Mouse (Mus musculus): ENCODE data around the gene Fibcd1.

The Fibcd1 gene

GRCm38 (mm10) chr2:31811086-31811958 lies 34.5 kb downstream of the Fibcd1 start:
- WGBS: 84% methylated on average over 14 of the region's 14 CpGs

DNA sequence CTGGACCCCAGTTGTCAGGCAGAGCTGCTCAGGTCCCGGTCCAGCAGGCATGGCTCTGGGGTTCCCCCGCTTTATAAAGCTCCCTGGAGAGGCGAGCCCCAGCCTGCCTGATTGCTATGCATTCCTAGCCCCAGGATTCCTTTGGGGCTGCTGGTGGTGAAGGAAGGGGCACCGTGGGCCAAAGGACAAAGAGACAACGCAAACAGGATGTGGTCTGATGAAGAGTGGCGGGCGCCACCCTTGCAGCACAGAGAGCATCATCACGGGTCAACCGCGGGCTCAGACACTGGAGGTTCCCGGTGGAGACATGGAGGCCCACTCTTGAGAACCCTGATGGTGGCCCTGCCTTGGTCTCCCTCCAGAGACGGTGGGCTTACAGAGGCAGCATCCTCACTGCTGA lies 35.4 kb downstream of the Fibcd1 start, which contains the start of gene Qrfp:
Gene Qrfp (minus strand): TSS at position 137 of the 400 bp plus-strand sequence.
- WGBS: 75% methylated on average over 12 of the region's 12 CpGs

DNA sequence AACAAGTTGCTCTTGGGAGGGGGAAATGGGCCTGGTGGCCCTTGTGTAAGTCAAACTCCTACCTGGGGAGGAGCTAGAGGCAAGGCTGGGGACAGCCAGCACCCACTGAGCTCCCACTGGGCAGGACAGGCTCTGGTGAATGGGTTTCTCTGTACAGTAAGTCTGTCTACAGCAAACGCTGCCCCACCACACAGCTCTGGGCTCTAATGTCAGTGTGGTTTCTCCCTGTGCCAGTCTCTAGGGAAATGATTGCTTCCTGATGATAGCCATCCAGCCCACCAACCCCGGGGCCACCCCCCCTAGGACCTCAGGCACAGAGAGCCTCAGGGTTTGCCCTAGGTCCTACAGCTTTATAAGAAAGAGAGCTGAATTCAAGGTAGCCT lies 36.5 kb downstream of the Fibcd1 start:
- 46% methylated on average over 2 of the region's 2 CpGs for WGBS

DNA sequence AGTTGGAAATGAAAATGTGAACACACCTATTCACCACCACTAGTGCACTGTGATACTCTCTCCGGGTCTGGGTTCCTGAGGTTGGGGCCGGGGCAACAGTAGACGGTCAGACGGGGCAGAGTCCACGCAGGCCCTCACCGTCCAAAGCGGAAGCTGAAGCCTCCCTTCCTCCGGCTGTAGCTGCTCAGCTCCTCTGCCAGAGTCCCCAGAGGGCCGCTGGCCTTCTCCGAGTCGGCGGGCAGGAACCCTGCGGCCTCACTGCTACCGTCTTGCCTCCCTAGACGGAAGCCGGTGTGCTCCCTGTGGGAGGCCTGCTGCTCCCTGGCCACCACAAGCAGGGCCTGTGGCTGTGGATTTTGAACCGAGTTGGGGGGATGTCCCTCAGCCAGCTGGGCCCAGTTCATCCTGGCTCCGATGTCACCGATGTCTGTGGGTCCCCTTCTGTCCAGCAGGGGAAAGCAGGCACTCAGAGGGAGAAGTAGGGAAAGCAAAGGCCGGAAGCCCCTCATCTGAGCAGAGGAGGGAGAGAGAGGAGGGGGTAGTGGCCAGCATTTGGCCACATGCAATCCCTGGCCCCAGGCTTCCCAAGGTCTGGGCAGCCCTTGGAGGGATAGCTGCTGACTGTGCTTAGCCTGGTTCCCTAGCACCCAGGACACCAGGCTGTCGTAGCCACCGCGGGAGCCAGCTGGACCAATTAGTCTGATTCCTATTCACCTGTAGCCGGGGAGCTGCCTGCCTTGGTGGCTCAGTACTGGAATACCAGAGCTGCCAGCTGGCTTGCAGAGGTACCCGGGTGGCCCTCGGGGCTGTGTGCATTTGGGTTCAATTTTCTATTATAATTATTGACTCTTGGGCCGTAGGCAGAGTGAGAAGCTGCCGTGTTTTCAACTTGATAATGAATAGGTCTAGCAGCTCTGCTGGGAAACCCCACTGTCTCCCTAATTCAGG lies 37.1 kb downstream of the Fibcd1 start:
- 61% methylated on average over 28 of the region's 28 CpGs for WGBS

DNA sequence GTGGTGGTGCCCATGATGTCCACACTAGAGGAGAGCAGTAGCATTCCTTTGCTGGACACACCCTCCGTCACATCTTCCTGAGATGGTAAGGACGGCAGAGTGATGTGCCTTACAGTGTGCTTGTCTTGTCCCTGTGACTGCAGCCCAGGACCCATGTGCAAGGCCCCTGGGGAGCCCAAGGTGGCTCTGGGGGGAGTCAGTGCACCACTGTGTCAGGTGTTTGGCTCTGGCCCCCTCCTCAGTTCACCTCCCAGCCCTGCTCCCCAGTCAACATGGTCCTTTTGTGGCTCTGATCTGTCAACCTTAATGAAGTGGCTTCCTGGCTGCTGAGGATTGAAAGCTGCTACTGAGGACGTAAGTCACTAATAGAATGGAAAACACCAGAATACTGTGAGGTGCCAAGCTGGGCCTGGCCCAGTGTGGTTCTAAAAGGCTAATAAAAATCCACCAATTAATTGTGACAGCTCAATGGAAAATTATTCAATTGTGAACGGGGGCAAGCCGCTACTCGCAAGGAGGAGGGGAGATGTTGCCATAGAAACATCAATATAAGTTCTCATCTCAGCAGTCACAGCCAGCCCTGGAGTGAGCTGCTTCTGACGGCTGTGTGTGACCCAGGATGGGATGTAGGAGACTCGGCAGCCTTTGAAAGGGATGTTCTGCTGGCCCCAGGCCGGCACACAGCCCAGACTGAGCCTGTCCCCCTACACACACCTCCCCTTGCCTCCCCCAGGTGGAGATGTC lies 39.0 kb downstream of the Fibcd1 start:
- 70% methylated on average over 9 of the region's 9 CpGs for WGBS

GRCm38 (mm10) chr2:31803480-31803879 lies 42.3 kb downstream of the Fibcd1 start:
- 65% methylated on average over 14 of the region's 14 CpGs for WGBS

- 93% methylated on average over 8 of the region's 8 CpGs for WGBS
These were observed 43.0 kb downstream of the Fibcd1 start for GRCm38 (mm10) chr2:31802811-31803210.

DNA sequence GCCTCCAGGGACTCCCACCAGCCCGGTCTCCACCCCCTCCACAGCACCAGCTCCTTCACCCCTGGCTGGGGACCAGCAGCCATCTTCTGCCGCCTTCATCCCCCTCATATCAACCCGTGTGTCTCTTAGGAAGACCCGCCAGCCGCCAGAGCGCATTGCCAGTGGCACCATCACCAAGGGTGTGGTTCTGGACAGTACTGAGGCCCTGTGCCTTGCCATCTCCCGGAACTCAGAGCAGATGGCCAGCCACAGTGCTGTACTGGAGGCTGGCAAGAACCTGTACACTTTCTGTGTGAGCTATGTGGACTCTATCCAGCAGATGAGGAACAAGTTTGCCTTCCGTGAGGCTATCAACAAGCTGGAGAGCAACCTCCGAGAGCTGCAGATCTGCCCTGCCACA lies 44.4 kb downstream of the Fibcd1 start:
- 84% methylated on average over 9 of the region's 9 CpGs for WGBS

DNA sequence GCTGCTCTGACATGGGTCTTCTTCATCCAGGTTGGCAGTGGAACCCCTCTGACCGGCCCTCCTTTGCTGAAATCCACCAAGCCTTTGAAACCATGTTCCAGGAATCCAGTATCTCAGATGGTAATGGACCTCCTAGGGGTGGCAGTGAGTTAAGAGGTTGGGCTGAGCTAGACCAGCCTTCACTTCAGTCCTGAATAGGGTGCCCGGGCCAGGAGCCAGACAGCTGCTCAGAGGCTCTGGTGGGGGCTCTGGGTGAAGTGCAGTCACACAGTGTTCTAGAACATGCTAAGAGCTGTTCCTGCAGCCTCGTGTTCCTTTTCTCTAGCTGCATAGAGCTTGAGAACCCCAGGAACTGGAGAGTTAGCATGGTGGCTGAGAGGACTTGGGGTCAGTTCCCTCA lies 48.9 kb downstream of the Fibcd1 start:
- WGBS: 71% methylated on average over 3 of the region's 3 CpGs

DNA sequence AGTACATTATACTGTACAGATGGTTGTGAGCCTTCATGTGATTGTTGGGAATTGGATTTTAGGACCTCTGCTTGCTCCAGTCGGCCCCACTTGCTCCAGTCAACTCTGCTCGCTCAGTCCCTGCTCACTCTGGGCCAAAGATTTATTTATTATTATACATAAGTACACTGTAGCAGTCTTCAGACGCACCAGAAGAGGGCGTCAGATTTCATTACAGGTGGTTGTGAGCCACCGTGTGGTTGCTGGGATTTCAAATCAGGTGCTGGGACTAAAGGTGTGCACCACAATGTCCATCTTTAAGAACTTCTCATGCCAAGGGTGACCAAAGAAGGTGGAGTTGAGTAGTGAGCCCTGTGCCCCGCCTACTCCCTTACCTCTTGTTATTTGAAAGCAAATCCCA lies 53.2 kb downstream of the Fibcd1 start:
- 84% methylated on average over 6 of the region's 6 CpGs for WGBS

- 84% methylated on average over 8 of the region's 8 CpGs for WGBS
These were observed 54.5 kb downstream of the Fibcd1 start for GRCm38 (mm10) chr2:31791260-31791659.

DNA sequence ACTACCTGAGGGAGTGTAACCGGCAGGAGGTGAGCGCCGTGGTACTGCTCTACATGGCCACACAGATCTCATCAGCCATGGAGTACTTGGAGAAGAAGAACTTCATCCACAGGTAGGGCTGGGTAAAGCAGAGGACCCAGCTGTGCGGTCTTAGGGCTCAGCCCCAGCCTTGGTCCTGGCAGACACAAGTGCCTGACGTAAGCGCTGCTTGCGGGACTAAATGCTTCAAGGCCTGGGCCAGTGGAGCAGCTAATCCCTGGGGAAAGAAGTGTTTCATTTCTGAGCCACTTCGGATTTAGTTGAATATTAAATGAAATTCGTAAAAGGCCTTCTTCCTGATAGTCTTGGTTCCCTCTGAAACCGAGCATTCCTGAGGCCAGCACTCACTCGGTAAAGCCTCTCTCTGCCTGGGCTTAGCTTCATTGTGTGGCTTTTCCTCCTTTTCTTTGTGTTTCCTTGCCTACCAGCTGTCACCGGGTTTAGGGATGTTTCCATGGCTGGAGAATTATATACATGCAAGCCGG lies 55.0 kb downstream of the Fibcd1 start:
- WGBS: 80% methylated on average over 13 of the region's 13 CpGs

- WGBS: 69% methylated on average over 2 of the region's 2 CpGs
These were observed 56.6 kb downstream of the Fibcd1 start for GRCm38 (mm10) chr2:31789215-31789614.

GRCm38 (mm10) chr2:31788227-31788626 lies 57.6 kb downstream of the Fibcd1 start:
- WGBS: 65% methylated on average over 3 of the region's 3 CpGs

- 17% methylated on average over 7 of the region's 7 CpGs for WGBS
These were observed 58.8 kb downstream of the Fibcd1 start for GRCm38 (mm10) chr2:31787029-31787428.

GRCm38 (mm10) chr2:31785074-31785473 lies 60.7 kb downstream of the Fibcd1 start:
- WGBS: 28% methylated on average over 9 of the region's 9 CpGs

- WGBS: 73% methylated on average over 8 of the region's 8 CpGs
These were observed 62.7 kb downstream of the Fibcd1 start for GRCm38 (mm10) chr2:31782958-31783602.

GRCm38 (mm10) chr2:31779258-31779657 lies 66.5 kb downstream of the Fibcd1 start:
- 94% methylated on average over 2 of the region's 2 CpGs for WGBS

DNA sequence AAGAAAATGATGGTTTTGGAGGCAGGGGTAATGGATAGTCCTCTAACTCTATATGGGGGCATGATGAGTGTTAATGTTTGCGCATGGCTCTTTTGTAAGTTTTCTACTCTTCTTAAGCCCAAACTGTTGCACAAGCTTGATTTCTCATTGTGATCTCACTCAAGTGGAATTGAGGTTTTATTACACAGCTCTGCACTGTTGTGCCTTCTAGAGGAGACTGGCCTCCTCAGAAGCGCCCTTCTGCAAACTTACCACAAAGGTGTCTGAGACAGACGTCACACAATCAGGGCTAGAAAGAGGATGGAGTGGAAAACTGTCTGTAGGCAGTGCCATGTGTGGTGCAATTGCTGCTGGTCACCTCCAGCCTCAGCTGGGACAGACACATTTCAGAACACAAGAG lies 69.3 kb downstream of the Fibcd1 start:
- 90% methylated on average over 3 of the region's 3 CpGs for WGBS

DNA sequence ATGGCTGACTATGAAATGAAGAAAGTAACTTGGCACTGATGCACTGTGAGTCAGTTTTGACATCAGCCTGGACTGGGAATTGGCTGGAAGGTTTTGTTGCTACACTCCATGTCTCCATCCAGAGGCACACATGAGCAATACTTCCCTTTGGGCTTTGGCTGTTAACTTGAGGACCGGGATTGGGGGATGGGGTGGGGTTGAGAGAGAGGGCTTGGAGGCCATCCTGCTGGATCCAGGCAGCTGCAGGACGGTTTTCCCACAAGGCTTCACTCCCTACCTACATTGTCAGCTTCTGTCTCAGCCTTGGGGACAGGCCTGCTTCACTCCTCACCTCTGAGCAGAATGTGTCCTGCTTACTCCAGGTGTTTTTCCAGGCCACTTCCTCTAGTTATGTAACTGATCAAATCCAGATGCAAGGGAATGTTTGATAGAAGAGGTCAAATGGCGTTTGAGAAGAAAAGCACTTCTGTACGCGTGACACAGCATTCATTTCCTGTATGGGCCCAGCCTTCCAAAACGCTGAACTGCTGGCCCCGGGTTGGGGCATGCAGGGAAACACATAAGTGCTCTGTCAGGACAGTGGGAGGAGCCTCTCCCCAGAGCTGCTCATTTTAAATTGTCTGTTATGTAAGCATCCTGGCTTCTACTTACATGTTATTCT lies 74.9 kb downstream of the Fibcd1 start:
- WGBS: 50% methylated on average over 7 of the region's 7 CpGs
